Mouse (Mus musculus) erythroblast, adult 5-6 weeks (primary cell): Measurements from ENCODE around the gene Mup16. TPM values are rescaled to one million over a fixed set of nuclear protein-coding genes. Genes with fewer than 3 reads are reported as not detected.
"Not testable (repeated sequence)": the region's sequence is repeated elsewhere in the genome, so short reads cannot be mapped to it uniquely, and the experiment has no call there.

ENCODE experiments used
- ATAC-seq: replicated peaks from 2 replicates; pipeline ENCODE4 v1.8.0; 2016; ENCODE audit warnings: moderate number of reproducible peaks, mild to moderate bottlenecking, moderate TSS enrichment, inconsistent platforms; ENCODE audit not compliant: poor library complexity, low FRiP score, severe bottlenecking
- total RNA-seq, 2 experiments: library from RNA; stranded (forward) in 1 of 2; stranded (reverse) in 1 of 2; fragments of 150-400 nt in 1 of 2; fragments of 200-764, 138-1000 nt in 1 of 2; gene quantifications; 2 replicates each; pipeline versions ENCODE4 v1.2.3 to v1.2.4; 2015 to 2017; ENCODE audit warnings: low replicate concordance in 2 of 2

The Mup16 gene
- not detected in 2 replicates for total RNA-seq (2015; ENCODE audit: low replicate concordance)
- total RNA-seq (2017; ENCODE audit: low replicate concordance): not detected in 2 replicates

DNA sequence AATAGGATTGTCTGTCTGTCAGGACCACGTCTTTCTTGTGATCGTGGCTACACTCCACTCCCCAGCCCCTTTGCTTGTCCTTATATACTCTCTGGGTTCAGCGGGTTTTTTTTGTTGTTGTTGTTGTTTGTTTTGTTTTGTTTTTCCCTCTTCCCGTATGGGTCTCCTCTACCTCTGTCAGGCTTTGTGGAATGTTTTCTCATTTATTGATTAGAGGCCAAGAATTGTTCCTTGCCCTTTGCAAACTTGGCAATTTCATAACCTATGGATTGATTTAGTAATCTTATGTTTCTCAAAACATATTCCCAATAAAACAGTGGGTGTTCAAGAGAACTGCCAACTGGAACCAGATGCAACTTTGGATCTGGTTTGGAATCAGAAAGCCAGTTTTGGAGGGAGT lies at the start of gene Mup16:
Mup16 (minus strand) TSS at position 101 of the 400 bp plus-strand sequence.
- ATAC-seq: not testable (repeated sequence)

DNA sequence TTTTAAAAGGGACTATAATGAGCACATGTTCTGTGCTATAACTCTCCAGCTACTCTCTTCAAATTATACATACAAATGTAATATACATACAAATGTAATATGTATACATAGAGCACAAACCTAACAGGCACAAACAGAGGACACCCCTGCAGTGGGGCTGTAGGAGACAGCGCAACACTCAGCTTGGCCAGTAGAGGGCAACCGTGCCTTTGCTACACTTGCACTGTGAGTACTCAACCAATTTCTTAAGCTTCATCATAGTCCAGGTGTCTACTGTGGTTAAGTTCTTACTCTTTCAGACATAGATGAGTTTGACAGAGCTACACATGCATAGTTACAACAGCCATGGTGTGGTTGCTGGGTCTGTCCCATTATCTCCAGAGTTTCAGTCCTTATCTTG lies 36.6 kb upstream of the Mup16 start:
- not testable (repeated sequence) for ATAC-seq

Other genes with a start within 250 kb of the Mup16 start
- gene Mup14, start 215.5 kb downstream of the Mup16 start, total RNA-seq (2015; ENCODE audit: low replicate concordance): not detected in 2 replicates
- not detected in 2 replicates for gene Mup14, start 215.5 kb downstream of the Mup16 start, total RNA-seq (2017; ENCODE audit: low replicate concordance)
- gene Mup15, start 79.8 kb downstream of the Mup16 start, total RNA-seq (2015; ENCODE audit: low replicate concordance): not detected in 2 replicates
- not detected in 2 replicates for gene Mup15, start 79.8 kb downstream of the Mup16 start, total RNA-seq (2017; ENCODE audit: low replicate concordance)
- not detected in 2 replicates for gene Mup17, start 76.3 kb upstream of the Mup16 start, total RNA-seq (2015; ENCODE audit: low replicate concordance)
- gene Mup17, start 76.3 kb upstream of the Mup16 start, total RNA-seq (2017; ENCODE audit: low replicate concordance): not detected in 2 replicates
- gene Mup18, start 154.6 kb upstream of the Mup16 start, total RNA-seq (2015; ENCODE audit: low replicate concordance): not detected in 2 replicates
- gene Mup18, start 154.6 kb upstream of the Mup16 start, total RNA-seq (2017; ENCODE audit: low replicate concordance): not detected in 2 replicates